Mouse (Mus musculus) C2C12 (cell line): ENCODE data around the gene Eif2b1. TPM values are rescaled to one million over a fixed set of nuclear protein-coding genes. Genes with fewer than 3 reads are reported as not detected.

Experiments
- H3K27me3 ChIP-seq: one replicate; pipeline ENCODE4 v1.6.1; 2011; ENCODE audit not compliant: control insufficient read depth, insufficient read depth, insufficient read length
- H3K36me3 ChIP-seq: one replicate; pipeline ENCODE4 v1.6.1; 2011; ENCODE audit not compliant: control insufficient read depth, insufficient read depth
- H3K4me3 ChIP-seq: one replicate; pipeline ENCODE4 v1.5.1; 2011; ENCODE audit warnings: mild to moderate bottlenecking, control low read depth; ENCODE audit not compliant: poor library complexity, insufficient read depth, severe bottlenecking
- H3K79me2 ChIP-seq: one replicate; pipeline ENCODE4 v1.6.1; 2011; ENCODE audit not compliant: control insufficient read depth, insufficient read depth
- H3K79me3 ChIP-seq: one replicate; pipeline ENCODE4 v1.6.1; 2011; ENCODE audit warnings: low read depth, control low read depth
- H3ac ChIP-seq: one replicate; pipeline ENCODE3; 2011; ENCODE audit warnings: low read depth; ENCODE audit not compliant: control insufficient read depth, insufficient read length
- CEBPB ChIP-seq: IDR thresholded peaks from one replicate; pipeline ENCODE4 v1.6.1; 2011; ENCODE audit warnings: low read depth, mild to moderate bottlenecking, control low read depth, moderate library complexity
- CTCF ChIP-seq: IDR thresholded peaks from one replicate; pipeline ENCODE4 v1.5.1; 2011; ENCODE audit not compliant: control insufficient read depth, insufficient read depth, insufficient read length
- FOSL1 ChIP-seq: IDR thresholded peaks from one replicate; pipeline ENCODE4 v1.8.0; 2011; ENCODE audit warnings: mild to moderate bottlenecking, low read length; ENCODE audit not compliant: poor library complexity, insufficient read depth, severe bottlenecking
- MAX ChIP-seq: IDR thresholded peaks from one replicate; pipeline ENCODE4 v1.6.1; 2011; ENCODE audit warnings: mild to moderate bottlenecking, control low read depth
- MYOD1 ChIP-seq: IDR thresholded peaks from one replicate; pipeline ENCODE4 v1.6.1; 2011; ENCODE audit warnings: low read depth; ENCODE audit not compliant: control insufficient read depth, insufficient read length
- MYOG ChIP-seq: IDR thresholded peaks from one replicate; pipeline ENCODE4 v1.6.1; 2011; ENCODE audit not compliant: control insufficient read depth, insufficient read length; ENCODE audit errors: extremely low read depth
- USF1 ChIP-seq: IDR thresholded peaks from one replicate; pipeline ENCODE4 v1.6.1; 2011; ENCODE audit warnings: low read depth, mild to moderate bottlenecking, control low read depth, moderate library complexity
- polyA plus RNA-seq: library from polyadenylated mRNA; unstranded; fragments of >200 nt; fragmentation: generic; extraction: Trizol; gene quantifications from one replicate; pipeline ENCODE4 v1.2.1, GENCODE M21; 2012; ENCODE audit warnings: missing spikeins

Gene Eif2b1
- polyA plus RNA-seq, 1 experiment: 43.0 TPM

DNA sequence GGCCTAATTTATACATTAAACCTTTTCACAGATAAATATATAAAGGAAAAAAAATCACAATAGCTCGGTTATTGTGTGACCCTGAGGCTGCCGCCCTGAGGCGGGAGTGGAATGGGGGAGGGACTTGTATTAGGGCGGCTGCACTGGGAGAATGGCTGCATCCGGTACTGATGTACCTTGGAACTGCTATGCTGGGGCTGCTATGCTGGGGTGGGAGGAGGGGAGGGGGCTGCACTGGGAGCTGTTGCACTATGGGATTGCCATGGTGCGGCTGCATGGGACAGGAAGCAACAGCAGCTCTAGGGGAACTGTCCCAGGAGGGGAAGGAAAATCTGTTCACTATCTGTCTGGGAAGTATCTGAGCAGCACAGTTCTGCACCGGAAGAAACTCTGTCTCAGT, 46.5 kb downstream of the Eif2b1 start:
- Histone ChIP-seq H3ac (no peak overlapping the region), H3K36me3 (no peaks in the 10 kb centered on the region), H3K4me3 (no peak overlapping the region), H3K79me3 (peaks cover 2% of the 10 kb centered on the region), H3K79me2 (no peaks in the 10 kb centered on the region), H3K27me3 (no peaks in the 10 kb centered on the region)
- TF ChIP-seq CEBPB (no peak), MAX (no peak), USF1 (no peak), MYOG (no peak), MYOD1 (no peak), FOSL1 (no peak), CTCF (no peak)

DNA sequence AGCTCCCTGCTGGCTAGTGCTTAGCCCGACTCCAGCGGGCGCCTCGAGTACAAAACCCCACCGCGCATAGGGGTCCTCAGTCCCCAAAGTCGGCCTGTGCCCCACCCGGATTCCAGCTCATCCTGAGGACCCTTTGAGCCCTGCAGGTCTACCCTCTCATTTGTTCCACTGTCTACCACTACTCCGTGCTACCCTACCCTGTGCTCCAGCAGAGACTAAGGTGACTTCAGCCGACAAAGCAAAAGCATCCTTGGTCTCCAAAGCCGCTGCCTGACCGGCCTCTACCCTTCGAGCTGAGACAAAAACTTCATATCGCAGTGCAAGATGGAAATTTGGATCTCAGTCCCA, 47.4 kb downstream of the Eif2b1 start:
- peak overlapping the region; percentile 49 for H3K4me3 ChIP-seq

DNA sequence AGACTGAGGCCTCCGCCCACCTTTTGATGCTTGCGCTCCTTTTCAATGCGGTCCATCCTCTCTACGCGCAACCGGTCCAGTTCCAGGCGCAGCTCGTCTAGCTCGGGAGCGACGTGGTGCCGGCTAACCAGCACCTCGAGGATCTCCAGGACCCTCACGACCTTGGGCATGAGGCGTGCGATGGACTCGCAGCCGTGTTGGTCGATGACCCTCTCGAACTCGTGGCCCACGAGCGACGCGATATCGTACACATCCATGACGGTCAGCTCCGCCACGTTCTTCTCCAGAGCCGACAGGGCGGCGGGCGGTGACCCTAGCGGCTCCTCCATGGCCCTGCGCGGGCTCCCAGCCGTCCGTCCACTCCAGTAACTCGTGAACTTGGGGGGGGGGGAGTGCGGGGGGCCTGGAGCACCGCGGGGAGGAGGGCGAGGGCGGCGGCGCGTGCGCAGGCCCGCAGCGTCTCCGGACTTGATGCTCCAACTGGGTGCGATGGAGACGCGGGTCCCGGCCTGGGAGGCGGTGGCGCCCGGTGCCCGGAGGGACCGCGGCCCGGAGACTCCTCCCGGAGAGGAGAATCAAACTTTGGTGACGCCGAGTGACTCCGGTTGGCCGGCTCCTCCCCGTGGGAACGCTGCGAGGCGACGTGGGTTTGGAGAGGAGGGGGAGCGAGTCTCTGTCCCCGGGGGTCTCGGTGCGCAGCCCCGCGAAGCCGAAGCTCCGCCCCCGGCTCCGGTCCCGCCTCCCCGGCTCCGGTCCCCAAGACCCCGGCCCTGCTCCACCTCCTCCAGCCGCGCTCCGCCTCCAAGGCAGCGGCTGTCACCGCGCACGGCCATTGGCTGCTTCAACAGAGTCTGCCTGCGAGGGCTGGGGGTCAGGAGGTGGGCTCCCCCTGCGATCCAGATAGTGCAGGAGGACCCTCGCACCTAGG, 48.0 kb downstream of the Eif2b1 start, which contains the start of gene Rilpl1:
Rilpl1 (minus strand) TSS at position 737 of the 928 bp plus-strand sequence.
- Histone ChIP-seq H3K79me3 (peaks cover 2% of the 10 kb centered on the region), H3K79me2 (no peaks in the 10 kb centered on the region), H3K4me3 (peak within 1 kb of the TSS; percentile 49), H3K36me3 (no peaks in the 10 kb centered on the region), H3K27me3 (no peaks in the 10 kb centered on the region), H3ac (peak within 1 kb of the TSS; percentile 56)
- no peak for TF ChIP-seq MYOD1
- no peak for TF ChIP-seq MAX
- TF ChIP-seq CTCF: no peak
- TF ChIP-seq CEBPB: no peak
- TF ChIP-seq FOSL1: no peak
- no peak for TF ChIP-seq USF1
- no peak for TF ChIP-seq MYOG

More for the DNA sequence above, 47.4 kb downstream of the Eif2b1 start:
- Histone ChIP-seq H3K36me3 (no peaks in the 10 kb centered on the region), H3K79me3 (peaks cover 2% of the 10 kb centered on the region), H3K79me2 (no peaks in the 10 kb centered on the region), H3ac (peak overlapping the region; percentile 56), H3K27me3 (no peaks in the 10 kb centered on the region)
- TF ChIP-seq MYOG (no peak), FOSL1 (no peak), MAX (no peak), CTCF (no peak), MYOD1 (no peak), USF1 (no peak), CEBPB (no peak)

DNA sequence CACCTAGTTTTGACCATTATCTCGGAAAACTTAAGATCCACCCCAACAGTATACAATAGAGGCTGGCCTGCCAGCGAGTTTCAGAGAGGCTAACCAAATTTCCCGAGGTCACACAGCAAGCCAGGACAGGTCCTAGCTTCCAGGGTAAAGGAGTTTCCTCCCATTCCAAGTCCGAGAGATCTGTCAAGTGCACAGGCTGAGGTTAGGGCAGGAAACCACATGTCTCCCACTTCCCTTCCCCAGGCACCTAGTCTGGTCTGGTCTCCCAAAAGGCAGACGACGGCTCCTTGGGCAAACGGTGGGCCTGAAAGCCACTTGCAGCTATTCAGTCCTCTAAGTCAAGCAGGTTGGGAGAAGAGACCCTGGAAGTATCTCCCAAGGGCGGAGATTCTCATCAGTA, 49.2 kb downstream of the Eif2b1 start:
- no peaks in the 10 kb centered on the region for H3K36me3 ChIP-seq
- H3K27me3 ChIP-seq: no peaks in the 10 kb centered on the region
- H3ac ChIP-seq: no peak overlapping the region
- TF ChIP-seq FOSL1: no peak
- no peak for TF ChIP-seq CEBPB
- no peak for TF ChIP-seq MAX
- no peak for TF ChIP-seq USF1
- no peak for TF ChIP-seq CTCF
- no peak for TF ChIP-seq MYOG
- no peak for TF ChIP-seq MYOD1
- peaks cover 2% of the 10 kb centered on the region for H3K79me3 ChIP-seq
- no peaks in the 10 kb centered on the region for H3K79me2 ChIP-seq
- H3K4me3 ChIP-seq: no peak overlapping the region

DNA sequence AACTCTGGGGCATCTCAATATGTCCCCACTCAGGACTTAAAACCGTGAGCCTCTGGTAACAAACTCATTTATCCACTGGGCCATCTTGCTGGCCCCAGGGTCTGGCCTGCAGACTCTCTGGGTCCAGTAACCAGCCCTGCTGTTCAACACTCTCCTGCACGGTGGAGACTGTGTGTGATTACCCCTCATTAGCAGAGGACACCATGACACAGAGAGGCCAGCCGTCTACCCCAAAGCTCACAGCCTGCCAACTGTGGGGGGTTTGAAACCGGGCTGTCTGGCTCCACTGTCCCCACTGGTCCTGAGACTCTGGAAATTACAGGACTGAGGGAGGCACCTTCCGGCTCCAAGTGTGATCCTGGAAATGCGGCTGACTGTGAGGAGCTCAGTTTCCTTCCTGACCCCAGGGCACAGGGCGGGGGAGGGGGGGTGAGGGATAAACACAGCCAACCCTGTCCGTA, 49.7 kb downstream of the Eif2b1 start:
- H3K27me3 ChIP-seq: no peaks in the 10 kb centered on the region
- no peak overlapping the region for H3K4me3 ChIP-seq
- H3K79me3 ChIP-seq: peaks cover 2% of the 10 kb centered on the region
- TF ChIP-seq USF1 (no peak), MYOD1 (no peak), MYOG (no peak), CEBPB (no peak), CTCF (no peak), FOSL1 (no peak), MAX (no peak)
- H3K36me3 ChIP-seq: no peaks in the 10 kb centered on the region
- no peaks in the 10 kb centered on the region for H3K79me2 ChIP-seq
- H3ac ChIP-seq: no peak overlapping the region

DNA sequence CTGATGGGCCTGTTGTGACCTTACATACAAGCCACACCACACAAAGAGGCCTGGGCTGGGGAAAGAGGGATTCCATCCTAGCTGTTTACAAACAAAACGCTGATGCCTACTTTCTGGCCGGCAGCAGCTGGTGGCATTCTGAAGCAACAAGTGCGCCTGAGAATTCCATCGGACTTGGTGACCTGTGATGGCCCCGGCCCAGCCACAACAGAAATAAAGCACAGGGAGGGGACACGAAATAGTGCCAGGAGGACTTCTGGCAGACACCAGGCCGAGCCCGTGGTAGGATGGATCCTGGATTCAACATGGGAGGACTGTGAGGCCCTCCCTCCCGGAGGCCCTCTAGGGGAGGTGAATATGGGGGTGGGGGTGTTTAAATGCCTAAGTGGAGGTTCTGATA, 50.1 kb downstream of the Eif2b1 start:
- Histone ChIP-seq H3K36me3 (no peaks in the 10 kb centered on the region), H3K79me3 (peaks cover 2% of the 10 kb centered on the region), H3K27me3 (no peaks in the 10 kb centered on the region), H3K4me3 (no peak overlapping the region), H3K79me2 (no peaks in the 10 kb centered on the region), H3ac (no peak overlapping the region)
- TF ChIP-seq USF1 (no peak), MYOD1 (no peak), MYOG (no peak), CEBPB (no peak), MAX (no peak), CTCF (no peak), FOSL1 (no peak)
